Mouse (Mus musculus) megakaryocyte progenitor cell, adult 5-6 weeks (primary cell): ENCODE results near the gene Cnot6l. TPM values are rescaled to one million over a fixed set of nuclear protein-coding genes. Genes with fewer than 3 reads are reported as not detected.

ENCODE experiments used
- ATAC-seq: replicated peaks from 2 replicates; pipeline ENCODE4 v1.8.0; 2016; ENCODE audit warnings: mild to moderate bottlenecking, moderate TSS enrichment, inconsistent platforms; ENCODE audit not compliant: poor library complexity
- total RNA-seq, 2 experiments: library from RNA; stranded (forward) in 1 of 2; stranded (reverse) in 1 of 2; fragments of 157-497, 149-512 nt in 1 of 2; fragments of 200-1000 nt in 1 of 2; gene quantifications; 2 replicates each; pipeline versions ENCODE4 v1.2.3 to v1.2.4; 2015 to 2017

The Cnot6l gene
- total RNA-seq, 2 experiments from 2014 or later: 43.9 to 98.5 TPM

- peak; percentile 62 for ATAC-seq
Measured at GRCm38 (mm10) chr5:96162399-96163331, 1.3 kb downstream of the Cnot6l start.

GRCm38 (mm10) chr5:96161578-96162398, 2.2 kb downstream of the Cnot6l start:
- ATAC-seq: peak; percentile 9

DNA sequence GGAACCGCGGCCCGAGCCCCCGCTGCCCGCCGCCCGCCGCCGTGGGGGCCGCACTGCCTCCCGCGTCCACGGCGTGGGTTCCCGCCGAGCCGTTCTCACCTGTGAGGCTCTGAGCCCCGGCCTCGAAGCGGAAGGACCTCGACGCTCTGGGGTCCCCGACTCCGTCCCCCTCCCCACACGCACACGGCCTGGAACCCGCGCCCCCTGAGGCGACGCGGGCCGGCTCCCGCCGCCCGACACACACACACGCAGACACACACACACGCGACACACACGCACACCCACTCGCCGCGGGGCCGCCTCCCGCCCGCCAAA, 2.8 kb downstream of the Cnot6l start:
- no peak for ATAC-seq

GRCm38 (mm10) chr5:96160467-96161262, 3.3 kb downstream of the Cnot6l start:
- peak; percentile 42 for ATAC-seq

- ATAC-seq: no peak
Measured at GRCm38 (mm10) chr5:96142351-96142750, 21.6 kb downstream of the Cnot6l start.

GRCm38 (mm10) chr5:96130683-96131082, 33.3 kb downstream of the Cnot6l start:
- ATAC-seq: no peak

DNA sequence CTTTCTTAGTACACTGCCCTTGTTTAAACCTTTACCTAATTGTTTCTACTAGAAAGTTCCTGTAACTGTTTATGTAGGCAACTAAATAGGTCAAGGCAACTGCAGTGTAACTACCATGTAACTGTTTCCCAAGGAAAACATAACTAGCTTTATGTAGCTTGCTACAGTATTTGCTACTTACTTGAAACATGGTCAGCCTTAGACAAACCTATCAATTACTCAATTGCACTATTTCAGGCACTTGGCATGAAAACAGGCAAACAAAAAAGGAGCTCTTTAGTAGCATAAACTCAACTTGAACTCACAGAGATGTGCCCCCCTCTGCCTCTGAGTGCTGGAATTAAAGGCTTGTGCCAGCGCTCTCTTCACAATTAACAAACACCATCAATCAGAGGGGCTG, 37.1 kb downstream of the Cnot6l start:
- no peak for ATAC-seq

GRCm38 (mm10) chr5:96114943-96115342, 49.0 kb downstream of the Cnot6l start:
- no peak for ATAC-seq

- no peak for ATAC-seq
Measured at GRCm38 (mm10) chr5:96104644-96105043, 59.3 kb downstream of the Cnot6l start.

DNA sequence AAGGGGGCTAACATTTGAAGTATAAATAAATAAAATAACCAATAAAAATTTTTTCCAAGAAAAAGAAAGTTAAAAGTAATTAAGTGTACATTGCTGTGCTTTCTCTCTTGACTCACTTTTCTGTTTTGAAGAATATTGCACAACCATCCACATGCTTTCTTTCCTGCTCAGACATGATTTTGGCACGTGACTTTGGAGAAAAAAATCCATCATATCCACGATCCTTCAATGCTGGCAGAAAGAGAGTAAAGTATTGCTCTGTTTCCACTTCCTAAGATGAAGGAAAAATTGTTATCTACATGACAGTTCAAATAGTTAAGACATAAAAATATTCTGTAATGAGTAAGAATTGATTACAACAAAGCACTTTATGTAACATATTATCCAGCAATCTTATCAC, 72.5 kb downstream of the Cnot6l start:
- ATAC-seq: no peak

DNA sequence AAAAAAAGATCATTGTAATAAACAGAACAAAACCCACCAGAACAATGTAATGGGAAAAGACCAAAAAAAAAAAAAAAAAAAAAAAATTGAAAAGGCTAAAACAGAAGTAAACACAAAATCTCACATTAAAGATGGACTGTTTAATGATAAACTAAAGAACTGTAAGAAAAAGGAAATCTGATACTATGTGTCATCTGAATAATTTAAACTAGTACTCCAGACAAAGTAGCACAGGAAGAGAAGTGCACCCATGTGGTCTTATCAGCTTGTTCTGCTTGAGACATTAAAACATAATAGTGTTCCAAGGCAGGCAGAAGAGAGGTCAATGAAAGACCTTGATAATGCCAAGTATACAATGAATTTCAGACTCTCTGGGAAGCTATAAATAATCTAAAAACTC, 78.6 kb downstream of the Cnot6l start:
- no peak for ATAC-seq

GRCm38 (mm10) chr5:96079026-96079425, 84.9 kb downstream of the Cnot6l start:
- ATAC-seq: no peak

GRCm38 (mm10) chr5:96065591-96065990, 98.4 kb downstream of the Cnot6l start:
- ATAC-seq: no peak

DNA sequence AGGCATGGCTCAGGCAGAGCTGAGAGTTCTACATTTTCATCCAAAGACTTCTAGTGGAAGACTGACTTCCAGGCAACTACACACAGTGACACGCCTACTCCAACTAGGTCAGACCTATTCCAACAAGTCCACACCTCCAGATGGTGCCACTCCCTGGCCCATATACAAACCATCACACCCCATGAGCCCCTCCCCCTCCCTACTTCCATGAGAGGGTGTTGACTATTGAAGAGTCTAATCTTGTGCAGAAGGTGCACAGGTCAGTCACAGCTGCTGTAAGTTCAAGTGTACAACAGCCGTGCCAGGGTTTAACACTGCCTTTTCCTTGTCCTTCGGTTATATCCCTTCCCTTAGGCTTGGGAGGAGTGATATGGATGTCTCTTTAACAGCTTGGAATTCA, 121.5 kb downstream of the Cnot6l start:
- ATAC-seq: no peak

GRCm38 (mm10) chr5:96041507-96042104, 122.4 kb downstream of the Cnot6l start:
- no peak for ATAC-seq

- no peak for ATAC-seq
Measured at GRCm38 (mm10) chr5:96039188-96039840, 124.7 kb downstream of the Cnot6l start.

GRCm38 (mm10) chr5:96037684-96038121, 126.3 kb downstream of the Cnot6l start:
- peak; percentile 96 for ATAC-seq

DNA sequence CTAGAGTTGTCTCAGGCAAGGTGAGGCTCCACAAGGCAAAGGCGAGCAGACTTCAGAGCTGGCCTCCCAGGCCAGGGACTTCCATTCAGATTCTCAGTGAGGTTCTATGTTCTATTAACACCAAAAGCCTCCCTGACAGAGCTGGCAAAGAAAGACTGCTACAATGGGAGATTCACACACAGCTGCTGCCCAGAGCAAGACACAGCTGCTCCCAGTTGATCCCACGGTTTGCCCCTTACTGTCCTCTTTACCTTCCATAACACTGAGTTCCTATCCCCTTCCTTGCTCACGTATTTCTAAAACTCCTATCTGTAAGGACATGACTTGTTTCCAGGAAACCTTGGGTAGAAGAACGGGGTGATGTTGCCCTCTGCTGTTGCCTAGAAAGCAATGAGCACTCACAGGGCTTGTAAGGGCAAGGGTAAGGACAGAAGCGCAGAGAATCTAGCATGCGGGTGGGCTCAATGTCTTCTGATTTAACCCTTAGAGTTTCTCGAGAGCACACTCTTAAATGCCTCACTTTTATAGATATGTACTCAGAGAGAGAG, 127.8 kb downstream of the Cnot6l start:
- no peak for ATAC-seq

DNA sequence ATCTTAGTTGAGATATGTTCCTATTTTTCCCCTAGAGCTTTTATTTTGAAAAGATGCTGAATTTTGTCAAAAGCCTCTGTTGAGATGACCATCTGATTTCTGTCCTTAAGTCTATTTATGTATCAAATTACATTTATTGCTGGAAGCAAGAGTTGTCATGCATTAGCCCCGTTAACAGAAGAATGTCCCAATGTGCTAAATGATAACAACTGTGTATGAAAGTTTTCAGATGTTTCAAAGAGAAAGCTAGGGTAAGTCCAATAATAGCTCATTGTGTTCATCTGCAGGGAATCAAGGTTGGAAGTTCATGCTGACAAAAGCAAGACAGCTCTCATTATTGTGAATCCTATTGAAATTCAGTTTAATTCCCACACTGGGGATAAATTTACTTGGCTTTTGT, 129.9 kb downstream of the Cnot6l start:
- ATAC-seq: no peak

DNA sequence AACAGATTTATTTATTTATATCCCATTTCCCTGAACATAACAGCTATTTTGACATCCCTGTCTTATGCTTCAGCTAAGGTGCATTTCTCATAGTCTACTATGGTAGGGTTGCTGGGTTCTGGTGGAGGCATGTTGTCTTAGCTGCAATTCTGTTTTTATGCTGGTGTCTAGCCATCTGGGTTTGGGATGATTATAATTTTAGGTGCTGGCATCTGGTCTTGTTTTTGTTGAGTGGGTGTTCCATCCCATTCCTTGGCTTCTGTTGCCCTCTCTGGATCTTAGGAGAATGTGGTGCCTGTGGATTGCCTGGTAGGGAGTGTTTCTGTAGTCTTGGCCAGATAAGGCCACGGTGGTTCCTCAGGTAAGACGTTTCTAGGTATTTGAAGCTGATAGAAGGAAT, 134.2 kb downstream of the Cnot6l start:
- no peak for ATAC-seq
